12 mouse cellular contexts compared by ENCODE assay signal in genomic region chr6:87487657-87488426, GRCm38 (mm10). TPM values are rescaled to one million over a fixed set of nuclear protein-coding genes. Genes with fewer than 3 reads are reported as not detected.
DNase-seq lines count a peak whose midpoint lies in the region; ATAC-seq and TF ChIP-seq lines count a peak whose summit lies in the region.
"Had no signal": no experiment of that assay in that cellular context is flagged by ENCODE, and none has a peak within 500 bp of the region (broad histone marks: within the 10 kb centered on the region; RNA-seq: fewer than 3 reads in every experiment).

No protein-coding gene starts in this region.

- no peak overlapping the region for H3K27ac ChIP-seq in spleen, adult 2 months (ENCODE audit: insufficient read depth, low read length)
- H3K27ac ChIP-seq in lung, postnatal 0 days (ENCODE audit: low read length): no peak overlapping the region
- H3K27ac ChIP-seq: midbrain, embryonic 12.5 days had no signal

- peak; percentile 70 for ATAC-seq in lung, postnatal 0 days

- no peaks in the 10 kb centered on the region for H3K9me3 ChIP-seq in lung, postnatal 0 days (ENCODE audit: low read length)
- H3K9me3 ChIP-seq: midbrain, embryonic 12.5 days had no signal

- TF ChIP-seq POLR2A in spleen, adult 2 months (IDR thresholded peaks at IDR 0.05; ENCODE audit: low read depth, low read length): no peak

- no peak overlapping the region for H3K4me3 ChIP-seq in spleen, adult 2 months (ENCODE audit: extremely low read depth, insufficient read depth, insufficient read length)
- no peak overlapping the region for H3K4me3 ChIP-seq in lung, postnatal 0 days (ENCODE audit: low read depth, low read length)
- H3K4me3 ChIP-seq: midbrain, embryonic 12.5 days had no signal

- no peak overlapping the region for H3K9ac ChIP-seq in lung, postnatal 0 days (replicated peaks; ENCODE audit: low read depth)
- H3K9ac ChIP-seq: midbrain, embryonic 12.5 days had no signal

- peak; percentile 29; the same call in 1 of the 2 replicates for TF ChIP-seq CTCF in spleen, adult 2 months (IDR thresholded peaks at IDR 0.05; ENCODE audit: extremely low read depth, insufficient read depth, insufficient read length, insufficient replicate concordance)
- peak; percentile 54 for TF ChIP-seq CTCF in lung, postnatal 0 days (IDR thresholded peaks at IDR 0.05)

- no peaks in the 10 kb centered on the region for H3K4me1 ChIP-seq in spleen, adult 2 months (ENCODE audit: control insufficient read depth, insufficient read depth, insufficient read length)
- no peaks in the 10 kb centered on the region for H3K4me1 ChIP-seq in lung, postnatal 0 days (ENCODE audit: insufficient read depth, low read depth, low read length)
- H3K4me1 ChIP-seq: midbrain, embryonic 12.5 days had no signal

- WGBS in spleen, adult 2 months: 80% methylated on average over 6 of the region's 6 CpGs
- WGBS in lung, postnatal 0 days: 59% methylated on average over 6 of the region's 6 CpGs

- no peak for TF ChIP-seq EP300 in lung, postnatal 0 days (IDR thresholded peaks at IDR 0.05)

- DNase-seq in spleen, adult 2 months (ENCODE audit: low read depth in 1 of 2, low spot score in 2 of 2): peak in 1 of 2 experiments; percentile 46
- no peak for DNase-seq in spleen, postnatal 14 days (ENCODE audit: low spot score in 2 of 2)
- DNase-seq in c-Kit-positive CD71-positive TER-119-positive erythroid progenitor cells, embryonic 14.5 days (ENCODE audit: low spot score): peak; percentile 7
- peak; percentile 58 for DNase-seq in lung, postnatal 0 days (ENCODE audit: low spot score)
- DNase-seq in thymus, postnatal 4 days: peak; percentile 59
- no peak for DNase-seq in heart, adult 8-10 months (ENCODE audit: low spot score)
- no peak for DNase-seq in cerebellum, postnatal 14 days
- DNase-seq in frontal cortex, postnatal 10 days (ENCODE audit: low spot score in 2 of 2): no peak
- DNase-seq: adrenal gland, postnatal 25 days had no signal

- H3K27me3 ChIP-seq in spleen, adult 2 months (ENCODE audit: control insufficient read depth, insufficient read depth, low read length): no peaks in the 10 kb centered on the region
- no peaks in the 10 kb centered on the region for H3K27me3 ChIP-seq in lung, postnatal 0 days (replicated peaks; ENCODE audit: insufficient read depth, low read length)

- H3K4me2 ChIP-seq in lung, postnatal 0 days (replicated peaks; ENCODE audit: low read depth, low read length): no peak overlapping the region
- H3K4me2 ChIP-seq: midbrain, embryonic 12.5 days had no signal

- peaks cover 53% of the 10 kb centered on the region for H3K36me3 ChIP-seq in spleen, adult 2 months (ENCODE audit: control insufficient read depth, insufficient read depth, low read length)
- no peaks in the 10 kb centered on the region for H3K36me3 ChIP-seq in lung, postnatal 0 days (ENCODE audit: insufficient read depth, low read length)
- H3K36me3 ChIP-seq: midbrain, embryonic 12.5 days had no signal

RNA-seq across cellular contexts. Expression of gene Arhgap25, which starts 45.2 kb away (rescaled TPM):
- polyA plus RNA-seq in spleen, adult 2 months (2012; rRNA removed): 17.3 and 18.0 TPM in 2 replicates
- 9.9 and 10.2 TPM in 2 replicates for polyA plus RNA-seq in lung, postnatal 0 days (2015; fragmentation: Nextera tagmentation; extraction: Ambion mirVana)
- total RNA-seq in heart, adult 8-10 months (2022): 1 to 10 TPM; 2.4 to 3.6 (median 2.9) TPM

RNA-seq across cellular contexts. Expression of gene Bmp10, which starts 59.0 kb away (rescaled TPM):
- polyA plus RNA-seq in spleen, adult 2 months (2012; rRNA removed): not detected in 2 replicates
- not detected in 2 replicates for polyA plus RNA-seq in lung, postnatal 0 days (2015; fragmentation: Nextera tagmentation; extraction: Ambion mirVana)
- total RNA-seq in heart, adult 8-10 months (2022): 10 to 100 TPM; 20.9 to 75.6 (median 50.9) TPM
- total RNA-seq: adrenal gland, postnatal 25 days; layer of hippocampus, adult 18-20 months had no signal
- polyA plus RNA-seq: gonadal fat pad, adult 2 months; midbrain, embryonic 12.5 days had no signal

Comparison
In these comparisons a context has a peak if more than half of its experiments do, and no peak if none do; other contexts are left out.
1. DNase-seq: peak in c-Kit-positive CD71-positive TER-119-positive erythroid progenitor cells, embryonic 14.5 days (single experiment), lung, postnatal 0 days (single experiment) and thymus, postnatal 4 days (single experiment); none in spleen, postnatal 14 days (0 of 2), heart, adult 8-10 months (single experiment), cerebellum, postnatal 14 days (0 of 2) and frontal cortex, postnatal 10 days (0 of 2).